Mouse (Mus musculus) thymus, adult 2 months (tissue): ENCODE results near the gene Ggact. TPM values are rescaled to one million over a fixed set of nuclear protein-coding genes. Genes with fewer than 3 reads are reported as not detected.

Source experiments
- DNase-seq: peaks from one replicate; pipeline ENCODE4 v3.0.0; 2021
- H3K27ac ChIP-seq: fragments of 200-500 bp; 2 replicates; pipeline ENCODE4 v1.5.1; 2012; ENCODE audit warnings: low read length, control low read depth; ENCODE audit not compliant: control insufficient read depth, insufficient read depth
- H3K27me3 ChIP-seq: fragments of 200-500 bp; 2 replicates; pipeline ENCODE4 v1.6.1; 2012; ENCODE audit warnings: mild to moderate bottlenecking, low read length, moderate library complexity, mixed read lengths; ENCODE audit not compliant: control insufficient read depth, insufficient read depth
- H3K36me3 ChIP-seq: fragments of 200-500 bp; 2 replicates; pipeline ENCODE4 v1.6.1; 2012; ENCODE audit warnings: mild to moderate bottlenecking, low read length, moderate library complexity; ENCODE audit not compliant: control insufficient read depth, insufficient read depth
- H3K4me1 ChIP-seq: fragments of 200-500 bp; replicated peaks from 2 replicates; pipeline ENCODE4 v1.6.1; 2012; ENCODE audit warnings: low read length; ENCODE audit not compliant: control insufficient read depth, insufficient read depth
- H3K4me3 ChIP-seq: fragments of 200-500 bp; 2 replicates; pipeline ENCODE4 v1.5.1; 2012; ENCODE audit warnings: mild to moderate bottlenecking, low read length, control low read depth, moderate library complexity; ENCODE audit not compliant: control insufficient read depth, insufficient read depth
- CTCF ChIP-seq: fragments of 200-500 bp; IDR thresholded peaks from 2 replicates; pipeline ENCODE4 v1.5.1; 2012; ENCODE audit warnings: mild to moderate bottlenecking, control low read depth, low read length, moderate library complexity, borderline replicate concordance; ENCODE audit not compliant: control insufficient read depth, poor library complexity, insufficient read depth; ENCODE audit errors: extremely low read depth
- POLR2A ChIP-seq: fragments of 200-500 bp; IDR thresholded peaks from 2 replicates; pipeline ENCODE4 v1.6.1; 2012; ENCODE audit warnings: mild to moderate bottlenecking, low read length, control low read depth, moderate library complexity; ENCODE audit not compliant: control insufficient read depth, poor library complexity, insufficient read depth; ENCODE audit errors: extremely low read depth
- WGBS: fragments of 180-500 bp; shearing (Covaris S2); methylation state at CpG from one replicate; pipeline ENCODE4 v1.1.7; 2018; 5-methylcytosine and 5-hydroxymethylcytosine counted together
- polyA plus RNA-seq: library from polyadenylated mRNA; depleted of rRNA; stranded (reverse); fragments of >200 nt; gene quantifications from 2 replicates; pipeline ENCODE4 v1.2.3, GENCODE M21; 2012

Gene Ggact
- polyA plus RNA-seq, 1 experiment, result 29.4 TPM

- H3K27me3 ChIP-seq, result no peaks in the 10 kb centered on the region
- no peaks in the 10 kb centered on the region for H3K4me1 ChIP-seq
- no peak overlapping the region for H3K4me3 ChIP-seq
- no peak overlapping the region for H3K27ac ChIP-seq
- TF ChIP-seq POLR2A (no peak), CTCF (no peak)
- no peak for DNase-seq
- 96% methylated on average over 9 of the region's 9 CpGs for WGBS
- no peaks in the 10 kb centered on the region for H3K36me3 ChIP-seq
Measured at GRCm38 (mm10) chr14:122882201-122882639, 31.3 kb downstream of the Ggact start.

GRCm38 (mm10) chr14:122881699-122882098 is 31.9 kb downstream of the Ggact start:
- no peak overlapping the region for H3K4me3 ChIP-seq
- no peak for TF ChIP-seq POLR2A
- TF ChIP-seq CTCF, result no peak
- no peaks in the 10 kb centered on the region for H3K4me1 ChIP-seq
- no peaks in the 10 kb centered on the region for H3K36me3 ChIP-seq
- 97% methylated on average over 2 of the region's 2 CpGs for WGBS
- H3K27me3 ChIP-seq, result no peaks in the 10 kb centered on the region
- H3K27ac ChIP-seq, result no peak overlapping the region
- no peak for DNase-seq

GRCm38 (mm10) chr14:122880291-122880690 is 33.3 kb downstream of the Ggact start:
- no peak for DNase-seq
- no peaks in the 10 kb centered on the region for H3K36me3 ChIP-seq
- no peaks in the 10 kb centered on the region for H3K27me3 ChIP-seq
- WGBS, result 96% methylated on average over 7 of the region's 7 CpGs
- TF ChIP-seq CTCF, result no peak
- no peak for TF ChIP-seq POLR2A
- no peak overlapping the region for H3K27ac ChIP-seq
- H3K4me1 ChIP-seq, result no peaks in the 10 kb centered on the region
- no peak overlapping the region for H3K4me3 ChIP-seq

GRCm38 (mm10) chr14:122877787-122878186 is 35.8 kb downstream of the Ggact start:
- Histone ChIP-seq H3K27me3 (no peaks in the 10 kb centered on the region), H3K4me3 (no peak overlapping the region), H3K4me1 (no peaks in the 10 kb centered on the region), H3K36me3 (no peaks in the 10 kb centered on the region), H3K27ac (no peak overlapping the region)
- TF ChIP-seq CTCF (no peak), POLR2A (no peak)
- DNase-seq, result no peak
- WGBS, result 97% methylated on average over 3 of the region's 3 CpGs

- no peak overlapping the region for H3K27ac ChIP-seq
Measured at GRCm38 (mm10) chr14:122876723-122877122, 36.8 kb downstream of the Ggact start.

GRCm38 (mm10) chr14:122876163-122876562 is 37.4 kb downstream of the Ggact start:
- WGBS, result 13% methylated on average over 6 of the region's 6 CpGs
- Histone ChIP-seq H3K27ac (no peak overlapping the region), H3K36me3 (no peaks in the 10 kb centered on the region), H3K27me3 (no peaks in the 10 kb centered on the region), H3K4me1 (no peaks in the 10 kb centered on the region), H3K4me3 (no peak overlapping the region)
- DNase-seq, result peak; percentile 67
- no peak for TF ChIP-seq POLR2A
- peak; percentile 64; the same call in 1 of the 2 replicates for TF ChIP-seq CTCF

More at GRCm38 (mm10) chr14:122876723-122877122, 36.8 kb downstream of the Ggact start:
- 84% methylated on average over 7 of the region's 7 CpGs for WGBS
- Histone ChIP-seq H3K27me3 (no peaks in the 10 kb centered on the region), H3K36me3 (no peaks in the 10 kb centered on the region), H3K4me1 (no peaks in the 10 kb centered on the region), H3K4me3 (no peak overlapping the region)
- TF ChIP-seq CTCF (no peak), POLR2A (no peak)
- DNase-seq, result no peak

GRCm38 (mm10) chr14:122875636-122876035 is 37.9 kb downstream of the Ggact start:
- H3K36me3 ChIP-seq, result no peaks in the 10 kb centered on the region
- H3K27ac ChIP-seq, result no peak overlapping the region
- 92% methylated on average over 6 of the region's 6 CpGs for WGBS
- H3K4me1 ChIP-seq, result no peaks in the 10 kb centered on the region
- TF ChIP-seq POLR2A (no peak), CTCF (no peak)
- no peaks in the 10 kb centered on the region for H3K27me3 ChIP-seq
- H3K4me3 ChIP-seq, result no peak overlapping the region
- no peak for DNase-seq
